Mouse (Mus musculus): Measurements from ENCODE around the gene Lrig1.

DNA sequence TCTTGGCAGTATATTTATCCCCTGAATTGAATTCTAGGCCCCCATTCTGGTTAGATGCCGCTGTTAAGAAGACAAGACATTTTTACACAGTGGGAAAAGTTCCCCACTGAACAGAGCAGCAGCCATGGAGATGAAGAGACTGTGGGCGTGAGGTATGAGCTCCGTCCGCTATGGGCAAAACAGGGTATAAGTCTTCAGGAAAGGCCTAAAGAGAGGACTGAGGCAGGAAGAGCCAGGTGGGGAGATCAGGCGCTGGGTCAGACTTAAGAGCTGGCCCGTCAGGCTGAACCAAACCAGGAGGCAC lies 68.2 kb downstream of the Lrig1 start:
- no peak for TF ChIP-seq NANOG (IDR thresholded peaks at IDR 0.05; ENCODE audit: borderline replicate concordance, low read length)
- TF ChIP-seq CTCF (conservative IDR thresholded peaks at IDR 0.05; ENCODE audit: low read length) = no peak
